Mouse (Mus musculus) MEL (cell line): ENCODE results near the gene Higd1b.

Source experiments
- BHLHE40 ChIP-seq: IDR thresholded peaks from 2 replicates; pipeline ENCODE4 v1.6.1; 2012; ENCODE audit warnings: low read depth, mild to moderate bottlenecking, inconsistent platforms, low read length, improper control_type of control experiment, borderline replicate concordance
- E2F4 ChIP-seq: IDR thresholded peaks from 2 replicates; pipeline ENCODE4 v1.6.1; 2011; ENCODE audit warnings: low read depth, low read length, improper control_type of control experiment, borderline replicate concordance
- GATA1 ChIP-seq: IDR thresholded peaks from 2 replicates; pipeline ENCODE4 v1.6.1; 2011; ENCODE audit warnings: low read depth, low read length, improper control_type of control experiment
- POLR2A ChIP-seq, 2 experiments: IDR thresholded peaks; 2 replicates each; pipeline ENCODE4 v1.6.1; 2011 to 2012; ENCODE audit warnings: low read length in 2 of 2, mild to moderate bottlenecking in 2 of 2, control low read depth in 1 of 2, improper control_type of control experiment in 1 of 2, low read depth in 1 of 2, moderate library complexity in 1 of 2; ENCODE audit not compliant: control insufficient read depth in 1 of 2, insufficient read depth in 1 of 2, poor library complexity in 1 of 2

GRCm38 (mm10) chr11:102835549-102835948 lies at the start of gene Higd1b:
- no peak for TF ChIP-seq E2F4
- no peak for TF ChIP-seq BHLHE40
- no peak for TF ChIP-seq GATA1
- no peak for TF ChIP-seq POLR2A (IDR thresholded peaks at IDR 0.05; ENCODE audit: control insufficient read depth in 1 of 2, insufficient read depth in 1 of 2, low read depth in 1 of 2, low read length in 2 of 2, poor library complexity in 1 of 2)
